Mouse (Mus musculus) forebrain, postnatal 0 days (tissue): ENCODE results near the gene Cblb. TPM values are rescaled to one million over a fixed set of nuclear protein-coding genes. Genes with fewer than 3 reads are reported as not detected.

Source experiments
- ATAC-seq: fragments of 200-750 bp; cut with Nextera tagmentation; 2 replicates; pipeline ENCODE4 v1.8.0; 2017; ENCODE audit warnings: mild to moderate bottlenecking, moderate library complexity
- DNase-seq: peaks from one replicate; pipeline ENCODE4 v3.0.0-alpha.2; 2015
- H3K27ac ChIP-seq: fragments of 300-500 bp; sonication (generic); 2 replicates; pipeline ENCODE4 v1.5.1; 2014; ENCODE audit warnings: low read depth, mild to moderate bottlenecking, antibody characterized with exemption, low read length, moderate library complexity, mixed read lengths
- H3K27me3 ChIP-seq: fragments of 300-500 bp; sonication (generic); 2 replicates; pipeline ENCODE4 v1.6.1; 2014; ENCODE audit warnings: mild to moderate bottlenecking, low read length, mixed read lengths; ENCODE audit not compliant: insufficient read depth
- H3K36me3 ChIP-seq: fragments of 300-500 bp; sonication (generic); 2 replicates; pipeline ENCODE4 v1.6.1; 2014; ENCODE audit warnings: mild to moderate bottlenecking, moderate library complexity; ENCODE audit not compliant: insufficient read depth
- H3K4me1 ChIP-seq: fragments of 300-500 bp; sonication (generic); 2 replicates; pipeline ENCODE4 v1.6.1; 2014; ENCODE audit warnings: antibody characterized with exemption; ENCODE audit not compliant: insufficient read depth
- H3K4me2 ChIP-seq: fragments of 300-500 bp; sonication (generic); 2 replicates; pipeline ENCODE4 v1.6.1; 2014; ENCODE audit warnings: low read depth, mild to moderate bottlenecking, moderate library complexity
- H3K4me3 ChIP-seq: fragments of 300-500 bp; sonication (generic); 2 replicates; pipeline ENCODE4 v1.5.1; 2014; ENCODE audit warnings: low read depth, low read length, mixed read lengths
- H3K9ac ChIP-seq: fragments of 300-500 bp; sonication (generic); 2 replicates; pipeline ENCODE4 v1.6.1; 2014; ENCODE audit warnings: mild to moderate bottlenecking
- H3K9me3 ChIP-seq: fragments of 300-500 bp; sonication (generic); 2 replicates; pipeline ENCODE4 v1.6.1; 2016; ENCODE audit warnings: low read length
- CTCF ChIP-seq: sonication (generic); IDR thresholded peaks from 2 replicates; pipeline ENCODE4 v1.5.1; 2016; ENCODE audit warnings: antibody characterized with exemption, control low read depth, low read depth
- WGBS: fragments of 180-500 bp; shearing (Covaris S2); extraction: QIAGEN DNeasy Blood & Tissue Kit; methylation state at CpG from one replicate; pipeline ENCODE4 v1.1.7; 2014; 5-methylcytosine and 5-hydroxymethylcytosine counted together
- polyA plus RNA-seq: library from polyadenylated mRNA; unstranded; fragments of >200 nt; fragmentation: Nextera tagmentation; extraction: Ambion mirVana; gene quantifications from 2 replicates; pipeline ENCODE4 v1.2.1, GENCODE M21; 2015
- total RNA-seq: library from RNA; depleted of rRNA; stranded (reverse); fragments of >200 nt; gene quantifications from 2 replicates; pipeline ENCODE4 v1.2.3, GENCODE M21; 2014

Cblb gene
- total and polyA plus RNA-seq, 2 experiments from 2014 or later = 6.5 to 14.5 TPM

DNA sequence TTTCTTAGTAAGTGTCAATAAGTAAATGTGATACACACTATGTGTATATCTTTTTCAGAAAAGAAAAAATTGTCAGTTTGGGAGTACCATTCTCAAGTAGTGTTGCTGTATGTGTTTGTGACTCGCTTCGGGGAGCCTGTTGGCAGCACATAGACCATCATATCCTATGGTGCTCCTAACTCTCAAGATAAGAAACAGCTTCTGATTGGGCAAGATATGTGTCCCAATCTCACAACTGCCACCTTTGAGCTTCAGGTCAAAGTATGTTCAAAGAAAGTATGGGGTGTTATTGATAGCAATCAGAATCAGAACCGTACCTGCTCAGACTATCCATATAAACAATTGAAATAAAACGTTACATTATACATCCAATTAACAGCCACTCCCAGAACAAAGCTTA is 219.9 kb downstream of the Cblb start:
- ATAC-seq = no peak
- whole genome bisulfite sequencing = 79% methylated on average over 4 of the region's 4 CpGs
- no peak overlapping the region for H3K27ac ChIP-seq
- H3K9ac ChIP-seq = no peak overlapping the region
- DNase-seq = no peak
- H3K4me1 ChIP-seq = no peaks in the 10 kb centered on the region
- H3K9me3 ChIP-seq = no peaks in the 10 kb centered on the region
- no peaks in the 10 kb centered on the region for H3K27me3 ChIP-seq
- H3K36me3 ChIP-seq = no peaks in the 10 kb centered on the region
- H3K4me3 ChIP-seq = no peak overlapping the region
- TF ChIP-seq CTCF = no peak
- no peak overlapping the region for H3K4me2 ChIP-seq
